Mouse (Mus musculus): ENCODE results near the gene Arx. TPM values are rescaled to one million over a fixed set of nuclear protein-coding genes. Genes with fewer than 3 reads are reported as not detected.

Gene Arx
- 69.1 and 78.4 TPM in 2 replicates for polyA plus RNA-seq (2016; fragmentation: Nextera tagmentation; extraction: Ambion mirVana)

GRCm38 (mm10) chrX:93286291-93286893, at the start of gene Arx:
Gene Arx, plus strand, starts transcription at chrX:93286445.
- WGBS = 13% methylated on average over 31 of the region's 31 CpGs
- peak within 1 kb of the TSS; percentile 84 for H3K27ac ChIP-seq
- H3K9ac ChIP-seq = peak within 1 kb of the TSS; percentile 83
- H3K9me3 ChIP-seq = no peaks in the 10 kb centered on the region
- peak within 1 kb of the TSS; percentile 56 for H3K4me2 ChIP-seq
- H3K36me3 ChIP-seq (replicated peaks) = no peaks in the 10 kb centered on the region
- peak within 1 kb of the TSS; percentile 61 for H3K4me3 ChIP-seq (replicated peaks)
- H3K4me1 ChIP-seq = peaks cover 5% of the 10 kb centered on the region
- peaks cover 14% of the 10 kb centered on the region; the same call in 1 of the 2 replicates for H3K27me3 ChIP-seq
- ATAC-seq (ENCODE audit: low FRiP score) = peak; percentile 90

GRCm38 (mm10) chrX:93251329-93251728, 34.9 kb upstream of the Arx start:
- 92% methylated on average over 1 of the region's 1 CpGs for WGBS

DNA sequence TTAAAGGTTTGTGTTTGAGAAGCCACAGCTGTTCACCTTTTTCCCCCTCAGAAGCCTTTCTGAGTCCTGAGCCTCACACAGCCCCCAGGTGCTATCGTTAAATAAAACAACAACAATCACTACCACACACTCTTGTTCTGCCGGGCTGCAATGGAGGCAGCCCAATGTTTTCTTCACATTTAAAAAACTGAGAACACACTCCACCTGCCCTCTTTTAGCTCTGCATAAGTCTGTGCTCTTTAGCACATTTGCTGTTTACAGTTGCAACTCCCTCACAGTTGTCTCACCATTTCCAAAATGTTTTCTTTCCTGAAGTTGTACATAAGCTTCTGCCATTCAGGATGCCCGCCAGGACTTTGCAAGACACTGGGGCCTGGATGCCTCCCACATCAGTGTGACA, 10.6 kb upstream of the Arx start:
- Histone ChIP-seq H3K4me2 (no peak overlapping the region), H3K36me3 (replicated peaks) (no peaks in the 10 kb centered on the region), H3K4me3 (replicated peaks) (no peak overlapping the region), H3K4me1 (no peaks in the 10 kb centered on the region), H3K9me3 (no peaks in the 10 kb centered on the region), H3K27me3 (no peaks in the 10 kb centered on the region), H3K27ac (no peak overlapping the region), H3K9ac (no peak overlapping the region)
- WGBS = 45% methylated on average over 3 of the region's 3 CpGs
- ATAC-seq (ENCODE audit: low FRiP score) = no peak

More at GRCm38 (mm10) chrX:93251329-93251728, 34.9 kb upstream of the Arx start:
- H3K9me3 ChIP-seq = no peaks in the 10 kb centered on the region
- H3K4me2 ChIP-seq = no peak overlapping the region
- H3K36me3 ChIP-seq (replicated peaks) = no peaks in the 10 kb centered on the region
- H3K27ac ChIP-seq = no peak overlapping the region
- H3K4me3 ChIP-seq (replicated peaks) = no peak overlapping the region
- H3K27me3 ChIP-seq = no peaks in the 10 kb centered on the region
- no peak overlapping the region for H3K9ac ChIP-seq
- H3K4me1 ChIP-seq = no peaks in the 10 kb centered on the region
- no peak for ATAC-seq (ENCODE audit: low FRiP score)

- Histone ChIP-seq H3K9ac (no peak overlapping the region), H3K4me3 (replicated peaks) (no peak overlapping the region), H3K27ac (no peak overlapping the region), H3K4me2 (peak overlapping the region; percentile 21), H3K36me3 (replicated peaks) (no peaks in the 10 kb centered on the region), H3K27me3 (0 out of 2 replicates have a peak, but pooled peaks cover 7% of the 10 kb centered on the region), H3K4me1 (peaks cover 5% of the 10 kb centered on the region; the same call in 1 of the 2 replicates), H3K9me3 (no peaks in the 10 kb centered on the region)
- peak; percentile 28; the same call in 1 of the 2 replicates for ATAC-seq (ENCODE audit: low FRiP score)
- WGBS = 26% methylated on average over 6 of the region's 11 CpGs
Measured at GRCm38 (mm10) chrX:93279940-93280339, 6.3 kb upstream of the Arx start.

GRCm38 (mm10) chrX:93281028-93281723, 5.1 kb upstream of the Arx start:
- 15% methylated on average over 23 of the region's 23 CpGs for WGBS
- Histone ChIP-seq H3K4me1 (peaks cover 5% of the 10 kb centered on the region; the same call in 1 of the 2 replicates), H3K4me2 (peak overlapping the region; percentile 50), H3K4me3 (replicated peaks) (peak overlapping the region; percentile 33), H3K9me3 (no peaks in the 10 kb centered on the region), H3K9ac (peak overlapping the region; percentile 47; the same call in 1 of the 2 replicates), H3K27me3 (0 out of 2 replicates have a peak, but pooled peaks cover 7% of the 10 kb centered on the region), H3K27ac (peak overlapping the region; percentile 76), H3K36me3 (replicated peaks) (no peaks in the 10 kb centered on the region)
- peak; percentile 77 for ATAC-seq (ENCODE audit: low FRiP score)

- Histone ChIP-seq H3K27ac (peak overlapping the region; percentile 76), H3K9ac (peak overlapping the region; percentile 47), H3K9me3 (no peaks in the 10 kb centered on the region), H3K4me3 (replicated peaks) (peak overlapping the region; percentile 33), H3K4me1 (peaks cover 5% of the 10 kb centered on the region; the same call in 1 of the 2 replicates), H3K4me2 (peak overlapping the region; percentile 50), H3K27me3 (peaks cover 10% of the 10 kb centered on the region; the same call in 1 of the 2 replicates), H3K36me3 (replicated peaks) (no peaks in the 10 kb centered on the region)
- WGBS = 12% methylated on average over 5 of the region's 5 CpGs
- peak; percentile 21; the same call in 1 of the 2 replicates for ATAC-seq (ENCODE audit: low FRiP score)
Measured at GRCm38 (mm10) chrX:93281756-93282155, 4.5 kb upstream of the Arx start.

GRCm38 (mm10) chrX:93285091-93285490, 1.2 kb upstream of the Arx start:
- WGBS = 18% methylated on average over 10 of the region's 10 CpGs
- Histone ChIP-seq H3K36me3 (replicated peaks) (no peaks in the 10 kb centered on the region), H3K4me3 (replicated peaks) (peak overlapping the region; percentile 61), H3K27ac (peak overlapping the region; percentile 65), H3K9ac (peak overlapping the region; percentile 50), H3K4me1 (peaks cover 5% of the 10 kb centered on the region), H3K27me3 (peaks cover 14% of the 10 kb centered on the region; the same call in 1 of the 2 replicates), H3K9me3 (no peaks in the 10 kb centered on the region), H3K4me2 (peak overlapping the region; percentile 56)
- ATAC-seq (ENCODE audit: low FRiP score) = no peak

- Histone ChIP-seq H3K4me1 (no peaks in the 10 kb centered on the region; the same call in 1 of the 2 replicates), H3K4me3 (replicated peaks) (peak overlapping the region; percentile 61), H3K36me3 (replicated peaks) (no peaks in the 10 kb centered on the region), H3K9me3 (no peaks in the 10 kb centered on the region), H3K27me3 (peaks cover 8% of the 10 kb centered on the region; the same call in 1 of the 2 replicates), H3K9ac (peak overlapping the region; percentile 83), H3K27ac (peak overlapping the region; percentile 84), H3K4me2 (peak overlapping the region; percentile 56)
- WGBS = 14% methylated on average over 20 of the region's 37 CpGs
- ATAC-seq (ENCODE audit: low FRiP score) = no peak
Measured at GRCm38 (mm10) chrX:93288339-93288738, 2.1 kb downstream of the Arx start.

GRCm38 (mm10) chrX:93289076-93289475, 2.8 kb downstream of the Arx start:
- peak overlapping the region; percentile 56 for H3K4me2 ChIP-seq
- no peaks in the 10 kb centered on the region for H3K36me3 ChIP-seq (replicated peaks)
- WGBS = 20% methylated on average over 18 of the region's 37 CpGs
- peak overlapping the region; percentile 61 for H3K4me3 ChIP-seq (replicated peaks)
- ATAC-seq (ENCODE audit: low FRiP score) = no peak
- peak overlapping the region; percentile 84 for H3K27ac ChIP-seq
- peaks cover 8% of the 10 kb centered on the region; the same call in 1 of the 2 replicates for H3K27me3 ChIP-seq
- no peaks in the 10 kb centered on the region; the same call in 1 of the 2 replicates for H3K4me1 ChIP-seq
- no peaks in the 10 kb centered on the region for H3K9me3 ChIP-seq
- H3K9ac ChIP-seq = peak overlapping the region; percentile 83

GRCm38 (mm10) chrX:93289851-93290380, 3.7 kb downstream of the Arx start:
- Histone ChIP-seq H3K9ac (peak overlapping the region; percentile 83), H3K4me2 (peak overlapping the region; percentile 56), H3K27ac (peak overlapping the region; percentile 84), H3K4me3 (replicated peaks) (peak overlapping the region; percentile 61), H3K36me3 (replicated peaks) (no peaks in the 10 kb centered on the region), H3K4me1 (no peaks in the 10 kb centered on the region; the same call in 1 of the 2 replicates), H3K27me3 (peaks cover 12% of the 10 kb centered on the region; the same call in 1 of the 2 replicates), H3K9me3 (no peaks in the 10 kb centered on the region)
- 12% methylated on average over 12 of the region's 12 CpGs for WGBS
- ATAC-seq (ENCODE audit: low FRiP score) = no peak

DNA sequence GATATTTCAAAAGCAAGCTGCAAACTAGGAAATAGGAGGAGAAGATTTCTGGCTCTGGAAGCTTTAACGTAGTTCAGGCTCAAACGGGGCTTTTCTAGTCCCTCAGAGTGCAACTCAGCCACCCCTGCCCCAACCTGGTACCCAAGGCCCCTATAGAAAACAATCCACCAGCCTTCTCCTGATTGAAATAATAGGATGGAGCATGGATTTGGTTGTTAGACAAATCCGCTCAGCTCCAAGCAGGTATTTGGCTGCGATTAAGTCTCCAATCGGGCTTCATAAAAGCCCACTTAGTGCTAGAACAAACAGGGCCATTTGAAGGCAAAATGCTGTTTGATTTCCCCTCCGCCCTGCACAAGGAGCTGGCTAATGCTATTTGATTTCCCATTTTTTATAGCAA, 5.8 kb downstream of the Arx start:
- Histone ChIP-seq H3K9me3 (no peaks in the 10 kb centered on the region), H3K4me2 (peak overlapping the region; percentile 56), H3K27me3 (peaks cover 18% of the 10 kb centered on the region; the same call in 1 of the 2 replicates), H3K27ac (peak overlapping the region; percentile 81), H3K36me3 (replicated peaks) (no peaks in the 10 kb centered on the region), H3K9ac (peak overlapping the region; percentile 83), H3K4me1 (peaks cover 6% of the 10 kb centered on the region), H3K4me3 (replicated peaks) (peak overlapping the region; percentile 61)
- ATAC-seq (ENCODE audit: low FRiP score) = no peak
- 32% methylated on average over 6 of the region's 6 CpGs for WGBS
